Mouse (Mus musculus): ENCODE data around the gene Tuba8.

- TF ChIP-seq CTCF (conservative IDR thresholded peaks at IDR 0.05; ENCODE audit: insufficient read depth, insufficient read length, low read depth, low read length) (0 out of 2 replicates have a peak, but pooled peaks have one; percentile 4), POLR2A (IDR thresholded peaks at IDR 0.05; ENCODE audit: low read depth, low read length) (no peak)
These were observed 34.9 kb downstream of the Tuba8 start, which contains the start of gene Usp18 for GRCm38 (mm10) chr6:121245127-121246036.

All from kidney, adult 2 months (tissue).